Mouse (Mus musculus) regulatory T cell (primary cell): ENCODE measurements around the gene Pitpnm1.
"Not testable (repeated sequence)": the region's sequence is repeated elsewhere in the genome, so short reads cannot be mapped to it uniquely, and the experiment has no call there.

Experiments
- in situ Hi-C: fragments of 300-600 bp; cut with MboI, MseI; formaldehyde crosslinking; loops from one replicate; pipeline ENCODE4 v1.15.1; 2025; ENCODE audit warnings: high pct_unique_total_duplicates

The Pitpnm1 gene

DNA sequence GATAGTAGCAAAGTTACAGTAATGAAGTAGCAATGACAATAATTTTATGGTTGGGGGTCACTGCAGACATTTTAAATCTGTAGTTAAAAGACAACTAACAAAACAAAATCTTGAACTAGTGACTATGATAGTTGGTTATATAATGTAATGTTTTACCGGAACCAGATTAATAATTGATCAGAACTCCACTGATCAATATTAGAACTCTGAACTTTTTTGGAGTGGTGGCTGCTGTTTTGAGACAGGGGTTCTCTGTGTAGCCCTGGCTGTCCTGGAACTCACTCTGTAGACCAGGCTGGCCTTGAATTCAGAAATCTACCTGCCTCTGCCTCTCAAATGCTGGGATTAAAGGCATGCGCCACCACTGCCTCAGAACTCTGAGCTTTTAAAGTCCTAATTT, 31.6 kb upstream of the Pitpnm1 start:
- in situ Hi-C loops: not testable (repeated sequence)

- in situ Hi-C loops: no loop called here
These were observed 30.9 kb upstream of the Pitpnm1 start for GRCm38 (mm10) chr19:4068717-4069410.

GRCm38 (mm10) chr19:4070311-4070710, 29.5 kb upstream of the Pitpnm1 start:
- in situ Hi-C loops: no loop called here

DNA sequence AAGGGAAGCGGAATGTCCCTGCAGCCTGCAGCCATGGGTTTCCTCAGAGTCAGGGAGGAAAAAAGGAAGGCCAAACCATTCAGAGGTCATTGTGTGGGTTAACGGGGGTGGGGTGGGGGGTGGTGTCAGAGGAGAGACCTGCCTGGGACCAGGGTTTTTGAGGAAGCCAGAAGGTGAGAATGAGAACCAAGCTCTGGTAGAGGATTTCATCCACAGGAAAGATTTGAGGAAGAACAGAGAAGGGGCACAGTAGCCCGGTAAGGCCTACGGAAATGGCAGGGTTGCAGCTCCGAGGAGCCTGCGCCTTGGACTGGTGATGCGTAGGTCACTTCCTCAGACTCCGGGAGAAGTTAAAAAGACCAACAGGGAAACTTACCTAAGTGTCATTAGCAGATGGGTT, 29.0 kb upstream of the Pitpnm1 start:
- in situ Hi-C loops: no loop called here

GRCm38 (mm10) chr19:4071406-4071805, 28.4 kb upstream of the Pitpnm1 start:
- in situ Hi-C loops: no loop called here

GRCm38 (mm10) chr19:4072706-4073424, 26.9 kb upstream of the Pitpnm1 start:
- in situ Hi-C loops: no loop called here

DNA sequence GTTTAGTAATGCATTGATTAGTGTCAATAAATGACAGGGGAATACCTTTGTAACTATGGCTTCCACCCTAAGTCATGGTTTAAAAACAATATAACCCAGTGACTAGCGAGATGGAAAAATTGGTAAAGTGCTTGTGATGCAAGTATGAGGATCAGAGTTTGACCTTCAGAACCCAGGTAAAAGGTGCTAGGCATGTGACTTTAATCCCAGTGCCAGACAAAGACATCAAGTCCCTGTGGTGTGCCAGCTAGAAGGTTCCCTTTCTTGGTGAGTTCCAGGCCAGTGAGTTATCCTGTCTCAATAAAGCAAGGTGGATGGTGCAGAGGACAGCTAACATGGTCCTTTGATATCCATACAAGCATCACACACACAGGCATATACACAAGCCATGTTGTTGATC, 24.3 kb upstream of the Pitpnm1 start:
- in situ Hi-C loops: no loop called here

DNA sequence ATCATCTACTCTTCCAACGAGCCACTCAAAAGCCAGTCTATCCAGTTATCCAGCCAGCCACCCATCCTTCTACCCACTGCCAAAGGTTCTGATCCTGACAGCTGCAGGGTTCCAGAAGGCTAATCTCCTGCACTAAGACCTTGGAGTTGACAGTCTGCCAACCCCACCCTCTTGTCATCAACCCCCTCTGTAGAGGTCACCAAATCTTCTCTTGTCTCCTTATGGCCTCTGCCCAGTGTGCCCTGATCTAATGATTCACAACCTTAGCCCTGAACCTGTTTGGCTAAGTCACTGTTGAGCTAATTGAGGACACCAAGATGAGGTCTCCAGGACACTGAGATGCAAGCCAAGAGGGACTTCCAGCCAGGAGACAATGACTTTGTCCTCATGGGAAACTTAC, 20.2 kb upstream of the Pitpnm1 start:
- in situ Hi-C loops: no loop called here

DNA sequence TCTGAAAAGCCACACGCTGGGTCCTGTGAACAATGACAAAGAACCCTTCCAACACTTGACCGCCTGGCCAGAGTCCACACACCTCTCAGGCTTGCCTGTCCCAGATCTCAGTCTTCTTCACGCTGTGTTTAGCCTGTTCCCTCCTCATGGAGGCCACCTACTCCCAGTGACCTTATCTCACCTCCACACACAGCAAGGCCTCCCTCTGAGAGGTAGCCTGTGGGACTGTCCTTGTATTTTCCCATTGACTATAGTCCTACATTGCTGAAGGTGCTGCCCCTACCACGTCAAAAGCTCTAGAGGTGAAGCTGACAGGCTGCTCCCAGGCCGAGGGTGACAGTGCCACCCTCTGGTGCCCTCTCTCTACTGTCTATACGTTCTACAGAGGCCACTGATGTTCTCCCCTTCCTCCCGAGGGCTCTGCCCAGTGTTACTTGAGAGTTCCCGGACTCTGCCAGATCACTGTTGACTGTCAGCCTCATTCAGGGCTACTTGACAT, 19.2 kb upstream of the Pitpnm1 start:
- in situ Hi-C loops: no loop called here

DNA sequence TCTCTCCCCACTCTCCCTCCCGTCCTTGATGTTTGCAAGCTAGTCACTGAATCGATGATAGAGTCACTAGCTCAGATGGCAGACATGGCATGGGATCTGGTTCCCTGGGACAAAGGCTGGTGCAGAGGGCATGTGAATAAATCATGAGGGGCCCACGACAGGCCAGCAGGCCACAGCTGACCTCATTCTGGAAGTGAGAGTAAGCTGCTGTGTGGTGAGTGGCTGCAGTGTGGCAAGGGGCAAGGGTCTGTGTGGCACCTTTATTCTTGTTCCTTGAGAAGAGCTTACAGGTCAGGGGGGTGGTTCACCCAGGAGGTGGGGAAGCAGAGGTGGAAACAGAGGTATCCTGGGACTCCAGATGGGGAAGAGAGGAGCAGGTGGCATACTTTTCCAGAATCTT, 18.4 kb upstream of the Pitpnm1 start, which contains the start of gene Cabp2:
Cabp2 (plus strand) TSS at position 185 of the 400 bp plus-strand sequence.
- in situ Hi-C loops: no loop called here

GRCm38 (mm10) chr19:4082219-4082965, 17.4 kb upstream of the Pitpnm1 start:
- in situ Hi-C loops: no loop called here

DNA sequence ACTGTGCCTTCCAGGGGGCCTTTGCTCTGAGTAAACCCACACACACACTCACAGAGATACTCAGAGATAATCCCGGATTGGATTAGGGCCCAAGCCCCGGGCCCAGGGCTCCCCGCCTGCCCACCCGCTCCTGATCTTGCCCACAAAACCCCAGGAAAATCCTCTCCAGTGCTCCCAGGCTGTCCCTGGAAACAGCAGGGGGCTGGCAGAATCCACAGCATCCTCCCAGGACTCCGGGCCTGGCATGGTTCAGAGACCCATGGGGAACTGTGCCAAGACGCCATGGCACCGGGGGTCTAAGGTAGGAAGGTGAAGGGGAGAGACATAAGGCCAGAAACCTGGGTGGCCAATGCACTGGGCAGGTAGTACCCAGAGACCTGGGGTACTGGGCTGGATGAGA, 16.5 kb upstream of the Pitpnm1 start:
- in situ Hi-C loops: no loop called here

GRCm38 (mm10) chr19:4083826-4084225, 16.0 kb upstream of the Pitpnm1 start:
- in situ Hi-C loops: no loop called here

DNA sequence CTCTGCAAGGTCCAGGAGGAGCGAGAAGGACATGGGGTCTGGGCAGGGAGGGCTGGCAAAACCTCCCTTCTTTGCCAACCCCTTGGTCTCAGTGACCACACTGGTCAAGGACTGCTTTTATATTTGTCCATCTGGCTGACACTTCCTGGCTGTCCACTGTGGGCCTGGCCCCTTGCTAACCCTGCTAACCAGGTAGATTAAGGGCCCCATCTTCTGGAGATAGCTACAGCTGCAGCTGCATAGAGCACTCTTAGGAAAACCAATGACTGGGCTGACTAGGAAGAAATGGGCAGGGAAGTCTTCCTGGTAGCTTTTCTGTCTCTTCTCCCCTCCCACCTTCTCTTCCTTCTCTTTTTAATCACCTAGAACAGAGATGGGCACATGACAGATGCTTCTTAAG, 14.8 kb upstream of the Pitpnm1 start:
- in situ Hi-C loops: no loop called here

- in situ Hi-C loops: no loop called here
These were observed 13.6 kb upstream of the Pitpnm1 start for GRCm38 (mm10) chr19:4086156-4086555.

DNA sequence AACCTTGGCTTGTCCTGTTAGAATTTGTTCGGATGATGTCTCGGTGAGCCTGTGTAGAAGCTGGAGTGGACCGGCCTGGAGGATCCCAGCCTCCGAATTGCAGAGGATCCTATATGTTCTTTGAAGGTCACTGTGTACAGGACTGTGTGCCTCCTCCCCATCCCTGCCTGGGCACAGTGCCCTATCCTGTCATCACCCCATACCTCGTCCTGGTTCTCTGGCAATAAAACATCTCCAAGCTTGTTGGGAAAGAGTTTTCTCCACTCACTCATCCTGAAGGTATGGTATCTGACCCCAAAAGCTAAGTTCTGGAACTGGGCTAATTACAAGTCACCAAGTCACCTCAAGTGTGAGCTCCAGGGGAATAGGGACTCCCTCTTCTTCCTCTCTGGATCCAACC, 12.7 kb upstream of the Pitpnm1 start:
- in situ Hi-C loops: no loop called here

- in situ Hi-C loops: no loop called here
These were observed 11.7 kb upstream of the Pitpnm1 start for GRCm38 (mm10) chr19:4088146-4088545.

- in situ Hi-C loops: no loop called here
These were observed 10.7 kb upstream of the Pitpnm1 start for GRCm38 (mm10) chr19:4089128-4089527.

- in situ Hi-C loops: loop anchor here (5.0 kb wide), 1 partner anchor 33 kb away; the partner anchor contains the start of gene Gstp3
These were observed 9.4 kb upstream of the Pitpnm1 start for GRCm38 (mm10) chr19:4090446-4090845.

DNA sequence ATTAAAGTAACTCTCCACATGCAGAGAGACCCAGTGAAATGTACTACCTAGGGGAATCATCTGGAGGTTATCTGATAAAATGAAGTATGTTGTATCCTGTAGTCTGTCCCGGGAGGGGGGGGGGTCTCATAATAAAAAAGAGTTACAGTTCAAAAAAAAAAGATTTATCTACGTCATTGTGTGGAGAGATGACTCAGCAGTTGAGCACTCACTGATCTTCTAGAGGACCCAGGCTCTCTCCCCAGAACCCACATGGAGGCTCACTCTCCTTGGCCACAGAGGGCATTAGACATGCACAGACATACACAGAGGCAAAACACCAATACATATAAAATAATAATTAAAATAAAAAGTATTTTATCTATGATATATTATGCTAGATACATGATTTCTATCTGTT, 8.4 kb upstream of the Pitpnm1 start:
- in situ Hi-C loops: loop anchor here (5.0 kb wide), 1 partner anchor 34 kb away; the partner anchor contains the start of gene Gstp3

GRCm38 (mm10) chr19:4092750-4093149, 7.0 kb upstream of the Pitpnm1 start:
- in situ Hi-C loops: loop anchor here (5.0 kb wide), 1 partner anchor 35 kb away; the partner anchor contains the start of gene Gstp3

DNA sequence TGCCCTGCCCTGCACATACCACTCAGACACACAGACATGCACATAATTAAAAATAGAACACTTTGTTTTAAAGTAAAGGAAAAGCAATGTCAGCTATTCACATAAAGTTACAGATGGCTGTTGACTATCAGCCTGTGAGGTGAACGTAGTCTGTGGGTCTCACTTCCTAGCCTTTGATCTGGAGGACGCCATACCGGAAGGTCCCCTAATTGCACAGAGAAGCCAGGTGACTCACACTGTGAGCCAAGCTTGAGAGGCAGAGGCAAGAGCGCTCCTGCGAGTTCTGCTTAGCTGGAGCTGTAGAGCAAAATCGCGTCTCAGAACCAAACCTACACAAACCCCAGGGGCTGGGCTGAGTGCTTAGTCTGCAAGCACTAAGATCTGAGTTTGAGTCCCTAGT, 6.0 kb upstream of the Pitpnm1 start:
- in situ Hi-C loops: loop anchor here (5.0 kb wide), 1 partner anchor 36 kb away; the partner anchor contains the start of gene Gstp3
